Mouse (Mus musculus): ENCODE measurements at regions not wholly inside any gene's neighbourhood (a gene's known extent, or its start where the extent isn't known, plus 50 kb on each side); places are given as distances from the start of the nearest gene placed in this dataset.
"Not testable (repeated sequence)": the region's sequence is repeated elsewhere in the genome, so short reads cannot be mapped to it uniquely, and the experiment has no call there.

GRCm38 (mm10) chr12:46636888-46637287 lies 181.8 kb downstream of the Nova1 start:
- DNase-seq (ENCODE audit: low read depth, low spot score) = no peak

GRCm38 (mm10) chr12:46635125-46635772 lies 183.5 kb downstream of the Nova1 start:
- DNase-seq (ENCODE audit: low read depth, low spot score) = peak; percentile 54

GRCm38 (mm10) chr12:46634771-46635124 lies 184.0 kb downstream of the Nova1 start:
- no peak for DNase-seq (ENCODE audit: low read depth, low spot score)

- DNase-seq (ENCODE audit: low read depth, low spot score) = not testable (repeated sequence)
These were observed 186.3 kb downstream of the Nova1 start for GRCm38 (mm10) chr12:46632384-46632783.

GRCm38 (mm10) chr12:46627320-46627719 lies 191.4 kb downstream of the Nova1 start:
- DNase-seq (ENCODE audit: low read depth, low spot score) = no peak

GRCm38 (mm10) chr12:46611439-46611838 lies 207.3 kb downstream of the Nova1 start:
- DNase-seq (ENCODE audit: low read depth, low spot score) = no peak

- no peak for DNase-seq (ENCODE audit: low read depth, low spot score)
These were observed 209.0 kb downstream of the Nova1 start for GRCm38 (mm10) chr12:46609580-46610311.

- DNase-seq (ENCODE audit: low read depth, low spot score) = peak; percentile 39
These were observed 210.3 kb downstream of the Nova1 start for GRCm38 (mm10) chr12:46608290-46608910.

- DNase-seq (ENCODE audit: low read depth, low spot score) = peak; percentile 15
These were observed 221.5 kb downstream of the Nova1 start for GRCm38 (mm10) chr12:46597200-46597599.

GRCm38 (mm10) chr12:46568665-46569064 lies 250.1 kb downstream of the Nova1 start:
- DNase-seq (ENCODE audit: low read depth, low spot score) = no peak

- no peak for DNase-seq (ENCODE audit: low read depth, low spot score)
These were observed 252.4 kb downstream of the Nova1 start for GRCm38 (mm10) chr12:46566324-46566723.

- peak; percentile 18 for DNase-seq (ENCODE audit: low read depth, low spot score)
These were observed 297.8 kb downstream of the Nova1 start for GRCm38 (mm10) chr12:46520942-46521341.

GRCm38 (mm10) chr12:46507829-46508228 lies 310.9 kb downstream of the Nova1 start:
- DNase-seq (ENCODE audit: low read depth, low spot score) = no peak

- DNase-seq (ENCODE audit: low read depth, low spot score) = peak; percentile 12
These were observed 326.3 kb downstream of the Nova1 start for GRCm38 (mm10) chr12:46492465-46492864.

- DNase-seq (ENCODE audit: low read depth, low spot score) = no peak
These were observed 367.8 kb downstream of the Nova1 start for GRCm38 (mm10) chr12:46450888-46451287.

GRCm38 (mm10) chr12:46444644-46445313 lies 373.9 kb downstream of the Nova1 start:
- DNase-seq (ENCODE audit: low read depth, low spot score) = no peak

- no peak for DNase-seq (ENCODE audit: low read depth, low spot score)
These were observed 399.1 kb downstream of the Nova1 start for GRCm38 (mm10) chr12:46419591-46419990.

GRCm38 (mm10) chr12:46418990-46419389 lies 399.7 kb downstream of the Nova1 start:
- DNase-seq (ENCODE audit: low read depth, low spot score) = no peak

GRCm38 (mm10) chr12:46416765-46417404 lies 401.8 kb downstream of the Nova1 start:
- DNase-seq (ENCODE audit: low read depth, low spot score) = no peak

- no peak for DNase-seq (ENCODE audit: low read depth, low spot score)
These were observed 402.5 kb downstream of the Nova1 start for GRCm38 (mm10) chr12:46416250-46416649.

GRCm38 (mm10) chr12:46405674-46406073 lies 413.1 kb downstream of the Nova1 start:
- DNase-seq (ENCODE audit: low read depth, low spot score) = no peak

- DNase-seq (ENCODE audit: low read depth, low spot score) = peak; percentile 47
These were observed 419.1 kb downstream of the Nova1 start for GRCm38 (mm10) chr12:46399653-46399975.
